Mouse (Mus musculus) cerebellum, adult 2 months (tissue): Measurements from ENCODE around the gene Cdh1.
"Not testable (repeated sequence)": the region's sequence is repeated elsewhere in the genome, so short reads cannot be mapped to it uniquely, and the experiment has no call there.

Experiments used
- CTCF ChIP-seq: fragments of 200-500 bp; IDR thresholded peaks from 2 replicates; pipeline ENCODE4 v1.5.1; 2011; ENCODE audit warnings: low read depth, mild to moderate bottlenecking, control low read depth, low read length, moderate library complexity, borderline replicate concordance; ENCODE audit not compliant: insufficient read depth
- POLR2A ChIP-seq: fragments of 200-500 bp; IDR thresholded peaks from 2 replicates; pipeline ENCODE4 v1.6.1; 2011; ENCODE audit warnings: low read length, control low read depth, borderline replicate concordance; ENCODE audit not compliant: insufficient read depth

- not testable (repeated sequence) for TF ChIP-seq CTCF, POLR2A
Measured at GRCm38 (mm10) chr8:106607783-106608182, 4.6 kb downstream of the Cdh1 start.
